Mouse (Mus musculus): ENCODE measurements around the gene Diexf.

Diexf gene

GRCm38 (mm10) chr1:193138669-193139068, 8.6 kb upstream of the Diexf start:
- in situ Hi-C loops (cut with MboI, MseI): loop anchor here (5.0 kb wide), 2 partner anchors 59 to 386 kb away; no protein-coding TSS in a partner anchor

GRCm38 (mm10) chr1:193138087-193138486, 8.0 kb upstream of the Diexf start:
- in situ Hi-C loops (cut with MboI, MseI): loop anchor here (5.0 kb wide), 2 partner anchors 59 to 386 kb away; no protein-coding TSS in a partner anchor

GRCm38 (mm10) chr1:193133726-193134125, 3.7 kb upstream of the Diexf start:
- in situ Hi-C loops (cut with MboI, MseI): no loop called here

GRCm38 (mm10) chr1:193132385-193132784, 2.3 kb upstream of the Diexf start:
- in situ Hi-C loops (cut with MboI, MseI): no loop called here

- in situ Hi-C loops (cut with MboI, MseI): no loop called here
Observed at GRCm38 (mm10) chr1:193131311-193131948, 1.4 kb upstream of the Diexf start.

- in situ Hi-C loops (cut with MboI, MseI): no loop called here
Observed at GRCm38 (mm10) chr1:193130839-193131238, 767 bp upstream of the Diexf start.

GRCm38 (mm10) chr1:193130456-193130825, 369 bp upstream of the Diexf start:
- in situ Hi-C loops (cut with MboI, MseI): no loop called here

GRCm38 (mm10) chr1:193129321-193129720, 751 bp downstream of the Diexf start:
- in situ Hi-C loops (cut with MboI, MseI): no loop called here

GRCm38 (mm10) chr1:193128055-193128454, 2.0 kb downstream of the Diexf start:
- in situ Hi-C loops (cut with MboI, MseI): no loop called here

GRCm38 (mm10) chr1:193125835-193126234, 4.2 kb downstream of the Diexf start:
- in situ Hi-C loops (cut with MboI, MseI): no loop called here

- in situ Hi-C loops (cut with MboI, MseI): loop anchor here (5.0 kb wide), 1 partner anchor 351 kb away; the partner anchor contains the start of gene Hhat
Observed at GRCm38 (mm10) chr1:193123290-193123689, 6.8 kb downstream of the Diexf start.

- in situ Hi-C loops (cut with MboI, MseI): loop anchor here (5.0 kb wide), 1 partner anchor 350 kb away; the partner anchor contains the start of gene Hhat
Observed at GRCm38 (mm10) chr1:193122793-193123192, 7.3 kb downstream of the Diexf start.

GRCm38 (mm10) chr1:193112093-193112492, 18.0 kb downstream of the Diexf start:
- in situ Hi-C loops (cut with MboI, MseI): no loop called here

- in situ Hi-C loops (cut with MboI, MseI): no loop called here
Observed at GRCm38 (mm10) chr1:193102996-193103395, 27.1 kb downstream of the Diexf start.

- in situ Hi-C loops (cut with MboI, MseI): no loop called here
Observed at GRCm38 (mm10) chr1:193102556-193102955, 27.5 kb downstream of the Diexf start.

- in situ Hi-C loops (cut with MboI, MseI): no loop called here
Observed at GRCm38 (mm10) chr1:193102029-193102428, 28.0 kb downstream of the Diexf start.

- in situ Hi-C loops (cut with MboI, MseI): no loop called here
Observed at GRCm38 (mm10) chr1:193098946-193099345, 31.1 kb downstream of the Diexf start.

GRCm38 (mm10) chr1:193093596-193093995, 36.5 kb downstream of the Diexf start:
- in situ Hi-C loops (cut with MboI, MseI): no loop called here

GRCm38 (mm10) chr1:193092771-193093170, 37.3 kb downstream of the Diexf start:
- in situ Hi-C loops (cut with MboI, MseI): no loop called here

- in situ Hi-C loops (cut with MboI, MseI): no loop called here
Observed at GRCm38 (mm10) chr1:193090894-193091293, 39.2 kb downstream of the Diexf start.

GRCm38 (mm10) chr1:193090211-193090871, 39.7 kb downstream of the Diexf start:
- in situ Hi-C loops (cut with MboI, MseI): no loop called here

GRCm38 (mm10) chr1:193089683-193090082, 40.4 kb downstream of the Diexf start:
- in situ Hi-C loops (cut with MboI, MseI): no loop called here

GRCm38 (mm10) chr1:193089211-193089610, 40.9 kb downstream of the Diexf start:
- in situ Hi-C loops (cut with MboI, MseI): no loop called here
